Mouse (Mus musculus) layer of hippocampus, adult 2 months (tissue): ENCODE data around the gene Zswim5. TPM values are rescaled to one million over a fixed set of nuclear protein-coding genes. Genes with fewer than 3 reads are reported as not detected.
"Not testable (repeated sequence)": the region's sequence is repeated elsewhere in the genome, so short reads cannot be mapped to it uniquely, and the experiment has no call there.

Experiments used
- DNase-seq, 2 experiments: peaks; one replicate each; pipeline ENCODE4 v3.0.0; 2022; ENCODE audit warnings: low spot score in 2 of 2
- H3K27ac ChIP-seq: fragments of 200-600 bp; 2 replicates; pipeline ENCODE4 v1.8.1; 2022
- H3K4me3 ChIP-seq: fragments of 200-600 bp; 2 replicates; pipeline ENCODE4 v1.8.1; 2022; ENCODE audit warnings: mild to moderate bottlenecking
- CTCF ChIP-seq: fragments of 200-600 bp; conservative IDR thresholded peaks from 2 replicates; pipeline ENCODE4 v1.8.1; 2022; ENCODE audit warnings: antibody characterized with exemption, mild to moderate bottlenecking, moderate library complexity
- long read RNA-seq, 2 experiments: library from polyadenylated mRNA; stranded (forward); transcript quantifications; one replicate each; pipeline ENCODE4 v2.0.0; 2021; ENCODE audit warnings: borderline mapping rate in 2 of 2
- total RNA-seq, 2 experiments: library from RNA; stranded (reverse); gene quantifications; 2 replicates each; pipeline ENCODE4 v1.2.3; 2021

Gene Zswim5
- 10 to 100 TPM; 15.6 to 17.1 TPM for total RNA-seq
- long read RNA-seq, experiment 1, full-length matches to known transcripts: 1 of 2 reads
- long read RNA-seq, experiment 1, partial matches to known transcripts: 0 of 2 reads
- long read RNA-seq, experiment 1, other reads (novel, unspliced or antisense): 1 of 2 reads
- long read RNA-seq, experiment 2, full-length matches to known transcripts: 2 of 4 reads
- long read RNA-seq, experiment 2, partial matches to known transcripts: 2 of 4 reads
- long read RNA-seq, experiment 2, other reads (novel, unspliced or antisense): 0 of 4 reads

DNA sequence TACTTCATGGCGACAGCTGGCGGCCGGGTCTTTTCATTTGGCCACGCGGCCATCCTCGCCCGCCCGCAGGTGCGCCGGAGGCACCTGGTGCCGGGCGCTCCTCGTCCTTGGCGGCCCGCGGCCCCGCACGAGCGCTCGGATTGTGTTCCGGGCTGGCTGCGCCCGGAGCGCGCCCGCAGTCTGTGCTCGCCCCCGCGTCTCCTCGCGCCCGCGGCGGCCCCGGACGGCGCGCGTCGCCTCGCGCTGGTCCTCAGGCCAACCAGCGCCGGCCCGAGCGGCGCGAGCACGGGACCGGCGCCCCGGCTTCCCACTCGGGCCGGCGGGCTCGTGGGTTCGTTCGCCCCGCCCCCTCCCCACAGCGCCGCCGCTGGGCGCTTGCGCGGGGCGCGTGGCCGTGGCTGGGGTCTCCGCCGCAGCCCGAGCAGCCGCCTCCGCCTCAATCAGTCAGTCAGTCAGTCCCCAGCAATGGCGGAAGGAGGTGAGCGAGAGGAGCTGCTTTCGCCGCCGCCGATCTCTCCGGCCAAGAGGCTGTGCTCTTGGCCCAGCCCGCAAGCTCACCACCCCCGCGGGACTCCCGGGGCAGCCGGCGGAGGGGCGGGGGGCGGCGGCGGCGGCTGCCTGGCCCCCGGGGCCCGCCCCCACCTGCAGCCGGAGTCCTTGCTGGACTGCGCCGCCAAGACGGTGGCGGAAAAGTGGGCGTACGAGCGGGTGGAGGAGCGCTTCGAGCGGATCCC lies at the start of gene Zswim5:
Zswim5 (plus strand) TSS at position 382 of the 734 bp plus-strand sequence.
- 0 out of 2 replicates have a peak, but pooled peaks have one; percentile 18 for TF ChIP-seq CTCF

DNA sequence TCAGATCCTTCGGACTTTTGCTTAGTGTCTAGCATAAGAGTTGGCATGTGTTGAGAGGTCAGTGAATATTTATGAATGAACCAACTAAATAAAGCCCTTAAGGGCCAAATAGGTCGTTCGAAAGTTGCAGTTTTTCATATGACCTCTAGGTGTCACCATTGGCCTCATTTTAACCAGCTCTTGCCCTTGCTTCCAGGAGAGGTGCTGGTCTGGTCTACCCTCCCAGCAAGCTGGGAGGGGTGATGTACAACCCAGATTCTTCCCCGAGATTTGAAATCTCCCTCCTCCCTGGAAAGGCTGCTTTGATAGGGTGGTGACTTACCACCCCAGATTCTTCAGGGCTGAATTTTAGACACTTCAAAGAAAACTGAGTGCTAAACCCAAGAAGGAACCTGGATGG lies 49.4 kb upstream of the Zswim5 start:
- peak; percentile 89 for TF ChIP-seq CTCF
- Histone ChIP-seq H3K4me3 (no peak overlapping the region), H3K27ac (no peak overlapping the region)
- DNase-seq: peak; percentile 53 to 61

More for the DNA sequence above, at the start of gene Zswim5:
- H3K4me3 ChIP-seq: peak within 1 kb of the TSS; percentile 84
- DNase-seq: peak; percentile 68 to 72
- H3K27ac ChIP-seq: peak within 1 kb of the TSS; percentile 94

DNA sequence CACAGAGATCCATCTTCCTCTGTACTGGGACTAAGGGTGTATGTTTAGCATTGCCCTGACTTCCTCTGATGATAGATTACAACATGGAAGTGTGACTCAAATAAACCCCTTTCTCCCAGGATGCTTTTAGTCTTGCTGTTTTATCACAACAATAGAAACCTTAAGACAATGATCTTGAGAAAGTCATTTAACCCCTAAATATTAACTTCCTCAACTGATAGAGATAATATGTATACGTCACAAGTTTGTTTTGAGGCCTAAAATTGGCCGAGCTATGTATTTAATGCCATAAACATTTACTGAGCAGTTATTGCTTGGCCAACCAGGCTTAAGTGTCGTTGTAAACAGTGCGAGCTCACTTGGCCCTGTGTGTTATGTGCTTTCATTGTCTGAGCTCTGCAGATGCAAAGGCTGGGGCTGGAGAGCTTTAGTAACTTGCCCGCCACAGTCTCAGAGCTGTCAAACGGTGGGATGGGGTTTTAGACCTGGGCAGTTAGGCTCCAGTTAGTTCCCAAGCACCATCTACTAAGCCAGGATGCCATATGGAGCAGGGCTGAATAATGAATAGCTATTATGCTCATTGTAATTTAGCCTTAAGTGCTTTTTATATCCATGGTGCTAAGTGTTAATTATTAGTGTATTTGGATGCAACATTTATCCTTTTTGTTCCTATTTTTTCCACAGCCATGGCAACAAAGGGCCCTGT lies 47.7 kb upstream of the Zswim5 start:
- Histone ChIP-seq H3K4me3 (no peak overlapping the region), H3K27ac (0 out of 2 replicates have a peak overlapping the region, but pooled peaks have one; percentile 62)
- DNase-seq: no peak
- TF ChIP-seq CTCF: no peak

DNA sequence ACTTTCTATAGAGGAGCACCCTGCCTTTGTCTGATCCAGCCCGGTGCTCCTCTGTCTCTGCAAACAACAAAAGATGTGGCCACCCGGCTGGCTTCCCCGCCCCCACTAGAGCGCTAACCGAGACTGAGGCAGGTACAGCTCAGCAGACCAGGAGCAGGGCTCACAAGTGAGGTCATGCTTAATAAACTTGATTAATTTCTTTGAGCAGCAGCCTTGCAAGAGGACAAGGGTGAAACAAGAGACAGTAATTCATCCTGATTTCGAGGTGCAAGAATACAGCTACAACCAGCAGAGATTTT lies 47.2 kb upstream of the Zswim5 start:
- no peak for DNase-seq
- Histone ChIP-seq H3K4me3 (no peak overlapping the region), H3K27ac (peak overlapping the region; percentile 62; the same call in 1 of the 2 replicates)
- no peak for TF ChIP-seq CTCF

DNA sequence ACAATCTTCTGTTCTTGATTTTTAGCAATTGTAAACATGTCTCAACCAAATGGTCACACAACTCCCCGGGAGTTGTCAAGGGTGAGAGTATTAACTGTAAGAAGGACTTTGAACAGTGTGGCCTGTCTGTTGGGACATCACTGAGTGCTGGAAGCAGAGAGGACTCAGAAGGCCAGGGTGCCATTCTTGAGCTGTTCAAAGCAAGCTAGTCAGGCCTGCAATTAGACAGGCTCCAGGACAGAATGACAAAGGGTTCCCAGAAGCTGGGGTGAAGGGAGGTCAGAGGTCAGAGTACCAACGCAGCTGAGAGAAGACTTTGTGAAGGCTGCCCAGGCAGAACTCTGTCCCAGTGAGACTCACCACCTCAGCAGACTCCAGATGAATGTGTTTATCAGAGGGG lies 38.2 kb upstream of the Zswim5 start:
- no peak for TF ChIP-seq CTCF
- no peak overlapping the region for H3K4me3 ChIP-seq
- H3K27ac ChIP-seq: no peak overlapping the region
- no peak for DNase-seq

DNA sequence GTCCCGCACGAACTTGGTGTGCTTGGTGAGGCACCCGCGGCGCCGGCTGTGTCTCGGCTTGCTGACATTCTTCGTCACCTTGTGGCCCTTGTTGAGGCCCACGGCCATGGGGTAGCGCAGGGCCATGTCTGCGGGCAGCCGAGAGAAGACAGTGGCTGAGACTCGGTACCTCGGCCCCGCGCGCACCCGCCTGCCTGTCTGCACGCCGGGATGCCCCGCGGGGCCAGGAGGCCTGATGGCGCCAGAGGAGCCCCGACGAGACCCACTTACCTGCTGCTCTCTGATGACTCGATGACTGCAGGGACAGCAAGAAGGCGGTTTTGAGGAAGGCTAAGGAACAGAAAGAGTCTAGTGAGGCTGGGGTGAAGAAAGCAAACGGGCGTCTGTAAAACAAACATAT lies 37.1 kb upstream of the Zswim5 start:
- not testable (repeated sequence) for H3K27ac ChIP-seq, DNase-seq, H3K4me3 ChIP-seq

DNA sequence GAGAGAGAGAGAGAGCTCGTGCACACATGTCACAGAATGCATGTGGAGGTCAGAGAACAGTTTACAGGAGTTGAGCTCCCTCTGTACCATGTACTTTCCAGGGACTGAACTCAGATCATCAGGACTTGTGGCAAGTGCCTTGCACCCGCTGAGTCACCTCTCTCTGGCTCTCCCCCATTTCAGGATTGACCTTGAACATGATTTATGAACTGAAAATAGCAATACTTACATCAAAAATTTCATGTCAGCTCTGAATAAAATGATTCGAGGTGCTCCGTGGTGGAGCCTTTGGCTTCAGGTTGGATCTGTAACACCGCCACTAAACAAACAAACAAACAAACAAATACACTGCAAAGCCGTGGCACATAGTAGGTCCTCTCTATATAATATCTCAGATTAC lies 36.3 kb upstream of the Zswim5 start:
- H3K27ac ChIP-seq: no peak overlapping the region
- no peak for TF ChIP-seq CTCF

DNA sequence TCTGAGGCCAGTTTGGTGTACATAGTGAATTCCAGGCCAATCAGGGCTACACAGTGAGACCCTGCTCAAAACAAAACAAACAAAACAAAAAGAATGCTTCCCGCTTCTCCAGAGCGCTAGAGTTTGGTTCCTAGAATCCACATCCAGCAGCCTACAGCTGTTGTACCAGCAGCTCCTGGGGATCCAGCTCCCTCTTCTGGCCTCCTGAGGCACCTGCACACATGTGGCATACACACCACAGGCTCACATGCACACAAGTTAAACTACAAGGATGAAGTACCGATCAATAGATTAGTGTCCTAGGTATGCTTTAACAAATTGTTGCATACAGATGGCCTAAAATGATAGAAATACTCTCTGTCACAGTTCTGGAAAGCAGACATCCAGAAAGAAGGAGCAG lies 32.9 kb upstream of the Zswim5 start:
- no peak for DNase-seq
- Histone ChIP-seq H3K4me3 (no peak overlapping the region), H3K27ac (no peak overlapping the region)
- no peak for TF ChIP-seq CTCF

More for the DNA sequence above, 36.3 kb upstream of the Zswim5 start:
- H3K4me3 ChIP-seq: no peak overlapping the region
- no peak for DNase-seq

DNA sequence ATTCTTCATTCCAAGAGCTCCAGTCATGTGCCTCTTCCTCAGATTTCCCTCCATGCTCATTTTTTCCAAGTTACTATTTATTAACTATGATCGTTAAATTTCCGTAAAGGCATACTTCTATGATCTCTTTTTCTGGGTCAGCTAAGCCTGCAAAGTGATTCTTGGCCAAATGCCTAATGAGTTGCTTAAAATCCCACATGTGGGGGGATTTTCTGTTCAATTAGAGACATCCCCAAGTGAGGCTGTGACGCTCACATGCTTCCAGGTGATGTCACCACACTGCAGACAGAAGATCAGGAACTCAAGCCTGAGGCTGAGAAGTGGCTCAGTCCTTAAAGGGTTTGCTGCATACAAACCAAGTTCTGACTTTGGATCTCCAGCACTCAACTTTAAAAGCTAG lies 27.3 kb upstream of the Zswim5 start:
- Histone ChIP-seq H3K27ac (no peak overlapping the region), H3K4me3 (no peak overlapping the region)
- TF ChIP-seq CTCF: no peak
- no peak for DNase-seq

DNA sequence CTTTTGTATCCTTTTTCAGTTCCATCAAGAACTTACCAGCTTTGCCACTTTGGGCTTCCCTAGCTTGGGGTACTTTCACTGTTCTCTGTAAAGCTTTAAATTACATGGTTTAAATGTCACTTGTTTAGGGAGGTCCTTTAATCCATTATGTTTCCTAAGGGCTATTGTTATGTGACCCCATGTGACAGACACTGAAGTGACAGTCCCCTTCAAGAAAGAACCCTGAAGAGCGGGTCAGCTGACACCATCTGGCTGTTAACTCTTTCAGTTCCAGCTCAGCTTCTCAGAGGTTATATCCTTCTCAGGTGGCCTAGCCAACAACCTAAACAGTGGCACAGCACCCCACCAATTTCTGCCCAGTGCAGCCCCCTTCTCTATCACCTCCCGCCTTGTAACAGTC lies 22.9 kb upstream of the Zswim5 start:
- DNase-seq: no peak
- TF ChIP-seq CTCF: no peak
- Histone ChIP-seq H3K27ac (no peak overlapping the region), H3K4me3 (no peak overlapping the region)

DNA sequence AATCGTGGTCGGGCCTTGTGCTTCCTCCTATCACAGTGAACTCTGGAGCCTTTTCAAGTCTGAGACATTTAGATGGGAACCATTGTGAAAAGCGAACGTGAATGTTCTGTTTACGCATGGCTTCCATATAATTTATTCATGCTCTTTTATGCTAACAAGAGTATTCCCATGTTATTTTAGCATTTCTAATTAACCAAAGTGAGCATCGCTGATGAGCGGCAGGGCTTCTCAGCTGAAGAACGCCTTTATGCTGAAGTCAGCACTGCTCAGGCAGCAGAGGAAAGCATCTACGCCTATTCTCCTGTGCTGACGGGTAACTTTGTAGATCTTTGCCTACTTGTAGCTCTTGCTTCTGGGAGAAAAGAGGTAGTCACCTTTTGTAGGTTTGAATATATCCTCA lies 20.0 kb upstream of the Zswim5 start:
- Histone ChIP-seq H3K4me3 (no peak overlapping the region), H3K27ac (no peak overlapping the region)
- no peak for TF ChIP-seq CTCF
- no peak for DNase-seq

DNA sequence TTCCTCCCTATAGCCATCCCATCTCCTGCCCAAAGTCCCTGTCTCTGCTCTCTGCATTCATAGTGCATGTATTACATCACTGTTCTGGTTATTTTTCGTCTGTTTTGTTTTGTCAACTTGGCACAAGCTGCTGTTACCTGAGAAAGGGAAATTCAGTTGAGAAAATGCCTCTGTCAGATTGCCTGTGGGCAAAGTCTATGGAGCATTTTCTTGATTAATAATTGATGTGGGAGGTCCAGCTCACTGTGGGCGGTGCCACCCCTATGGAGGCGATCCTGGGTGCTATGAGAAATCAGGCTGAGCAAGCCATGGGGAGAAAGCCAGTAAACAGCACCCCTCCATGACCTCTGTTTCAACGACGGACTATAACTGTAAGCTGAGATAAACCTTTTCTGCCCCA lies 17.5 kb upstream of the Zswim5 start:
- H3K27ac ChIP-seq: no peak overlapping the region
- no peak for DNase-seq
- TF ChIP-seq CTCF: no peak
- H3K4me3 ChIP-seq: no peak overlapping the region

DNA sequence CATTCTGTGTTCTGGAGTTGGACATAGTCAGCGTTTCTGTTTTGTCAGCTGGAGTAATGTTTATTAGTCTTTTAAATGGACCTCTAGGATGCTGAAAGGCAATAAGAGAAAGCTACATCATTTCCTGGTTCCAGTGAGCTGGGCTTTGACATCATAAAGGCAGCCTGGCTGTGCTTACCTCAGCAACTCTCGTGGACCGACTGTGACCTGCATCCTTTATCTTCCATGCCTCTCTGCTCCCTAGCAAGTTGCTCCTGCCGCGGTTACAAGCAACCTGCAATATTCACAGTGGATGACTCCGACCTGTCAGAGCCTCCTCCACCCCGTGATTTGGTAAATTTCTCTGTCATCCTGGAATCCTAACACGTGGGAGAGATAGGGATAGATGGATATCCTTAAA lies 15.2 kb upstream of the Zswim5 start:
- no peak for DNase-seq
- no peak overlapping the region for H3K27ac ChIP-seq
- TF ChIP-seq CTCF: no peak
- H3K4me3 ChIP-seq: no peak overlapping the region
